Mouse (Mus musculus): ENCODE results near the gene Prr12.

DNA sequence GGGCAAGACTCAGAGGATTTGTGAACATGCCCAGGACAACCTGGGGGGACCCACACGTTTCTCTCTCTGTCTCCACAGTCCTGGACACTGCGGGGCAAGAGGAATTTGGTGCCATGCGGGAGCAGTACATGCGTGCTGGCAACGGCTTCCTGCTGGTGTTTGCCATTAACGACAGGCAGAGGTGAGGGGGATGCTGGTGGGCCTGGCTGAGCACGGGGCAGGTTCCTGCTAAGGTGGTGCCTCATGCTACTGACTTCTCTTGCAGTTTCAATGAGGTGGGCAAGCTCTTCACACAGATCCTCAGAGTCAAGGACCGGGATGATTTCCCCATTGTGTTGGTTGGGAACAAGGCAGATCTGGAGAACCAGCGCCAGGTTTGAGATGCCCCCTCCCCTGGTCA, 32.5 kb downstream of the Prr12 start:
- TF ChIP-seq CTCF (IDR thresholded peaks at IDR 0.05; ENCODE audit: low read depth) (no peak), EP300 (IDR thresholded peaks at IDR 0.05; ENCODE audit: low read depth) (no peak)

Measured in liver, postnatal 0 days (tissue).